Mouse (Mus musculus): Measurements from ENCODE around the gene Ttc5.

GRCm38 (mm10) chr14:50782166-50782565, 3.2 kb downstream of the Ttc5 start:
- TF ChIP-seq POLR2A (IDR thresholded peaks at IDR 0.05; ENCODE audit: insufficient read depth, low read depth, low read length) = no peak
- no peak for TF ChIP-seq CTCF (IDR thresholded peaks at IDR 0.05; ENCODE audit: insufficient read depth, low read depth, low read length)
